Mouse (Mus musculus): ENCODE measurements around the gene Astn2.
A peak's percentile ranks its signal among the peaks of the same experiment; 100 is the strongest.
"Not testable (repeated sequence)": the region's sequence is repeated elsewhere in the genome, so short reads cannot be mapped to it uniquely, and the experiment has no call there.

The Astn2 gene

DNA sequence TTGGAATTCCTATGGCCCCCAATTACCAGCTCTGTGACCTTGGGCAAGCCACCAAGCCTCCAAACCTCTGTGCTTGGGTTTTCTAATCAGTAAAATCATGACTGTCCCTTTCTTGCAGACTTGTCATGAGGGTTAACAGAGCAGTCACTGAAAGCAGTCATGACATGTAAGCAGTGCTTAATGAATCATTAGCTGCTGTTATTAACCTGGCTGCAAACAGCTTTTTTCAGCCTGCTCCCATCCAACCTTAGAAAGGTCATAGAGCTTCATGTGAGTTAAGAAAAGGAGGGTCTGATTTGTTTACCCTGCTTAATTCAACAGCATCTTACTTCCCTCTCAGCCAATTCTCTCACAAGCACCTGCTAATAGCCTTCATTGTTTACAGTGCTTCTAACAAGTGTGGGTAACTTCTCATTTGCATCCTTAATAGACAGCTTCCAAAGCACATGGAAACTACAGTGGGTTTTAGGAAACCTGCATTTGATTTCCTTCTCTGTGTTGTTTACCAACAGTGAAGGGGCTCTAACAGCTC is 661.2 kb downstream of the Astn2 start:
- no peak for DNase-seq

DNA sequence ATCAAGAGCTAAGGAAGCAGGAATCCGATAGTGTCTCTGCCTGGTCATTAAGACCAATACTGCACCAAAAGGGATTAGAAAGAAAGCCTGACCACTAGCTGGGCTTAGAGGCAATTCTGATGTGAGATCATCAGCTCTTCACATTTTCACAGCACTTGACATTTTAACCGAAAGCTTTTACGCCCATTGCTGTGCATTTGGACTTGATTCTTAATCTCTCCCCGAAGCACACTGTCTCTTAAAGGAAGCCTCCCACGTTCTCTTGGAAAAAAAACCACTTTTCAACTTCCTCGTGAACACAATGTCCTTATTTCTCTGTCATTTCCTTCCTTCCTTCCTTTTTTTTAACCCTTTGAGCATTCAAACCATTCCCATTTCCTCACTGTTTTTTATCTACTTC is 680.0 kb downstream of the Astn2 start:
- DNase-seq = no peak

DNA sequence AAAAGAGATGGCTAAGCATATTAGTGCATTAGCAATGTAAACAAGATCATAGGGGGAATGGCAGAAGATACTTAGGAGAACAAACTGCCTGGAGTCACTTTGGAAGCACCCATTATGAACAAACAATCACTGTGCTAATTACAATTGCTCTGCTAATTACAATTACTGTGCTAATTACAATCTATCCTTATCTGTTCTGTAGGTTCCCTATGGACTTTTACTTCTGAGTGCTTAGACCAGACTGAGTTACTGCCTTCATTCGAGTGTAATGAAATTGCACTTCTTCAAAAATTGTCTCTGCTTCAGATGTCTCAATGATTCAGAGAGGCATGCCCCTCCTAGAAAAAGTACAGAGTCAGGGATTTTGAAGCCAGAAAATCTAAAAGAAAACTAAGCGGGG is 684.8 kb downstream of the Astn2 start:
- no peak for DNase-seq

DNA sequence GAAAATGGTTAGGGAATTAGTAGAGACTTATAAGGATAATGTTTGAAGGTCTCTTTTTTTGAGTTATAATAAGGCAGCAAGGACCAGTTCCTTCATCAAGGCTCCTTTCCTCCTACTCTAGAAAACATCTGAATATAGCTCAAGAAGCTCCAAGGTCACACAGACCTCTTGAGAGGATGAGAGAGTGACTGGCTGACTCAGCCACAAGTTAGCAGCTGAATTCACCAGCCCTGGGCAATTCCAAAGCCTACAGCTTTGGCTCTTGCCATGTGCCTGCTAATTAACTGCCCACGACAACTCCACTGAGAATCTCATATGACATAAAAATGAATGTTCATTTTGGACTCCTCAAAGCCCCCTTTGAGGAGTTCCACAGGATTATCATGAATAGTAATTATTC is 686.5 kb downstream of the Astn2 start:
- DNase-seq = no peak

DNA sequence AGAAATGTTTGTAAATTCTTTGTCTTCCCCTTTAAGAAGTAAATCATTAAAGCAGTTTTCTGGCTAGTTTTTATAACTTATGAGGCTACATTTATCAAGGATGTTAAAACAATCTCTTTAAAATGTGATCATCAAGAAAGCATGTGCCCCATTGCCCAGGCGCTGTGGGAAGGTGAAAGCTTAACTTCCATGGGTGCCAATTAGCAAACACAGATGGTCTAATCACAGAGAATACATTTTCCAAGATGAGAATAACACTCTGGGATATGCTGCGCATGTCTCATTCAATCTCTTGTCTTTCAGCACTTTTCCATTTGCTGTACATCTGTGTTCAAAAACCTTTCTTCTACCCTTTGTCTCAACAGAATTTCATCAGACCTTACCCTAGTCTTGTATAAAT is 688.3 kb downstream of the Astn2 start:
- DNase-seq = no peak

DNA sequence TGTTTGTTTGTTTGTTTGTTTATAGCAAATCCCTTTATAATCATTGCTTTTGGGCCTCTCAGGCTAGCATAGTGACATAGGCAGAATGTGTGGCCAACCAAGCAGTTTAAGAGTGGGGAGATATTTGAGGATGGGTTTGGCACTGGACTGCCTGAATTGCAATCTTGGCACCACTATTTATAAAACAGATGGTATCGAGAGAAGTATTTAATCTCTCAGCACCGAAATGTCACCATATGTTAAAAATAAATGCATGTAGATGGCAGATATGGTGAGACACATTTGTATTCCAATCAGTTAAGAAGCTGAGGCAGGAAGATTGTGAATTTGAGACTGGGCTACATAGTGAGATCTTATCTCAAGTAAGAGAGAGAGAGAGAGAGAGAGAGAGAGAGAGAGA is 692.7 kb downstream of the Astn2 start:
- DNase-seq = no peak

DNA sequence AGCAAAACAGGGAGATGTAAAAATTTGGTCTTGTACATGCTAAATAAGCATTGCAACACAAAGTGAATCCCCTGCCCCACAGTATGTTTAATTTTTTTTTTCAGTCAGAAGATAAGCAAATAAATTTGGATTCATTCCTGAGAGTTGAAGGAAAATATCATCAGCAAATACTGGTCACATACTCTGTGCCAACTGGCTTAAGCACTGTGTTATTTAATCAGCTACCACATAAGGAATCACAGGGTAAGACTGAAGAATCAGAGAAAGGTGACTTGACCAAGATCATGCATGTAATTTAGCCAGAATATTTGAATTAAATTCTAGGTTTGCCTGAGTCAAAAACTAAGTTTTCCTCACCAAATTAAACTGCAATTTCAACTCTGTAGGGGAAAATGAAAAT is 693.8 kb downstream of the Astn2 start:
- no peak for DNase-seq

DNA sequence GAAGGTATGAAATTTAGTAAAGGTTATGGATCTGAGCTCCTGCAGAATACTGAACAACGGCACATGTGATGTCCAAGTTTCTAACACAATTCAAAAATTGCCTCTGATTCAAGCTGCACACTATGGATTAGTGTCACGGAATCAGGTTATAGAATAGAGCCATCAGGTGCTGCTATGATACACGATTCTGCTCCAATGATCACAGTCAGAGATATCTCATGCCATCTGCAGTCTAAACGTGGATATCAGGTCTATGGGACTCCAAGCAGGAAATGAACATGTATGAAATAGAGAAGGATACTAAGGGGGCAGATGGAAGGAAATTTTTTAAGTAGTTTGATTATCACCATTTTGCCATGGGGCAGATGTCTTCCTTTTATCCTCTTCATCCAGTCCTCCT is 702.6 kb downstream of the Astn2 start:
- no peak for DNase-seq

DNA sequence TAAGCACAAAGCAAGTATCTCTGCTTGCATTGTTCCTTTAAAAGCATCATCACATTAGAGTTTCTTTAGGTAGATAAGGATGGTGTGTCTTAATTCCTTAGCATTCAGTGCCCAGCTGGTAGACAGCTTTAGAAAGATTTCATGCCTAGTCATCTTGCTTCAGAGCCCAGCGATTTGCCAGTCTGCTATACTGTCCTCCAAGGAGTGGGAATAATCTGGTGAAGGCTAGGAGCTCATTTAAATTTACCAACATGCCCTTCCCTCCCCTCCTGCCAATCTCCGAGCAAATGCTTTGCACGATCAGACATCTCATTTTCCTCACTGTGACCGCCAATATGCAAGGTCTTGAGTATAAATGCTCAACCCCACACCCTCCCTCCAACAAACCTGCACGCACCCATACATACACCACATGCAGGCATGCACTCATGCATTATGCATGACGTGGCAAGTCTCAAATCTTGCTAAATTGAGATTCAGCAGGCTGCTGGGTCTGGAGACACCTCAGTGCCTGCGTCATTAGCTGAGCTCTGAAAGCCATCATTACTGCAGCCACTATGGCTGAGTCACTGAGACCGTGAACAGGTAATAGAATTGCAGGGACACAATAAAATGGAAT is 704.6 kb downstream of the Astn2 start:
- DNase-seq = no peak

DNA sequence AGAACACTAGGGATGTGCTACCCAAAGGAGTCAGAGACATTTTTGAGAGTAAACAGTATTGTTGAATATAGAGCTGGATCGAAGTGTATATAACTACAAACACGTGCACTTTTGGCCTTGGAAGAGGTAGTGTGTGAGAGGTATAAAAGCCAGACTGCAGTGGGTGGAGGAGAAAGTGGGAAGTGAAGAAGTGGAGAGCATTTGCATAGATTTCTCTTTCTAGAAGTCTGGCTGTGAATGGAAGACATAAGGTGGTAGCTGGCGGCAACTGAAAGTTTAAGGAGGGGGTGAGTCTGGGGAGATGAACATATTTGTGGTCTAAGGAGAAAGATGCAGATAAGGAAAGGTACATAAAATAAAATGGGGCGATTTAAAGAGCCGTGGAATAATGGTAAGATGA is 709.2 kb downstream of the Astn2 start:
- no peak for DNase-seq

DNA sequence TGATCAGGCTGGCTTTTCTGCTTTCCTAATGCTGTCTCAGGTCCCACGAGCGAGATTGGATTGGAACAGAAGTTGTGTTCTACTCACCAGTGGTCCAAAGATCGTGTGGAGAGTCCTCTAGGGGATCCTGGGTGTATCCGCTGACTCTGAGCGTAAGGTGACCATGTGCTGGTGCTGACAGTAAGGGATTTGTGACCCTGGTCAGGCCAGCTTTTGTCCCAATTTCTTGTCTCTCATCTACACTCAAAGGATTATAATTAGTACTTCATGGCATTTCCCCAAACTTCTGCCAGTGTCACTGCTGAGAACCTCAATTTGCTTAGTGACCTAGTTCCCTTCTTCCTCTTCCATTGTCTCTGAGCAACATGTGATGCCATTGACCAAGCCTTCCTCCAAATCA is 710.4 kb downstream of the Astn2 start:
- DNase-seq = no peak

DNA sequence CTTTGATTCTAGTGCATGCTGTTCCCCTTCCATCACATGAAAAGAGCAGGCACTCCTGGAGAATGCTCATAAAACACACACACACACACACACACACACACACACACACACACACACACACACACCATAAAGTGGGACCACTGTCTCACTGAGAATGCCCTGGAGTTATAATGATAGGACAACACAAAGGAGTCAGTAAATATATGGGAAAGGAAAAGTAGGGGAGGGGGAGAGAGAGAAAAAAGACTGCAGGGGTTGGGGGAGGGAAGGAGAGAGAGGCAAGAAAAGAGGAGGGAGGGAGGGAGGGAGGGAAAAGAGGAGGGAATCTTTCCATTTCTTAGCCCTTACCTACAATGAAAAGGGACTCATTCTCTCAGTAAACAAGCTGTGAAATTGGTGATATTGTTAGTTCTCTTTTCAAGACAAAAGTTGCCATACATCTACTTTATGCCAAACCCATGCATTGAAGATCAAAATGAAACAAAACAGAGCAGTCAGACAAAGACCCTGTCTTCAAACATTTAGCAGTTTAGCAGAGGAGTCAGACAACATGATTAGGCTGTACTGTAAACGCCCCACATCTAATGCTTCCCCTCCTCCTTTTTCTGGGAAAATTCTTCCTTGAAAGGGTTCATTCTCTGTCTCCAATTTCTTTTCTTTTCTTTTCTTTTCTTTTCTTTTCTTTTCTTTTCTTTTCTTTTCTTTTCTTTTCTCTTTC is 717.2 kb downstream of the Astn2 start:
- DNase-seq = no peak

DNA sequence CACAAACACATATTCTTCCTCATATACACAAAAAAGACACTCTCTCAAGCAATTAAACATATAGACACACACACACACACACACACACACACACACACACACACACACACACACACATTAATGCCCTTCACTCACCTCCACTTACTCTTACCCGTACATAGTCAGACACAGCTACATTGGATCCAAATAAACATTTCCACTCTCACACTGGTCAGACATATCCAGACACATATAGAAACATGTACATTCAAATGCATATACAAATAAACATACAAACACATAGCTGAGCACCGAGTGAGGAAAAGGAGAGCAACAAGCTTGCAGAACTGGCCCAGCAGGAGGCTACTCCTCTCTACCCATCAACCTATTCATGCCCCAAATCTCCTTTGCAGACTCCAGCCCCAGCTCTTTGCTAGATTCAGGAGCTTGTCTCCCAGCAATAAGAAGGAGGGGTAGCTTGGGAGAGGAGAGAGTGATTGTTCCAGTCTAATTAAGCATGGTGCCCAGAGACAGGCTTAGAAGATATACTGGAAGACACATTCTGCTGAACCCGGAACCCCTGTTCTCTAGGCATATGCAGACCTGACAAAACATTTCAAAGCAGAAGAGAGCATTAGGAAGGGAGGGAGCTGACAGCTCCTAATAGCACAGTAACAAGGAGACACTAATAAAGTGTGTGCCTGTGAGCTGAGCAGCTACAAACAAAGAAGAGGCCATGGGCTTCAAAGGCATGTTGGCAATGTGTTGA is 718.0 kb downstream of the Astn2 start:
- DNase-seq = no peak

DNA sequence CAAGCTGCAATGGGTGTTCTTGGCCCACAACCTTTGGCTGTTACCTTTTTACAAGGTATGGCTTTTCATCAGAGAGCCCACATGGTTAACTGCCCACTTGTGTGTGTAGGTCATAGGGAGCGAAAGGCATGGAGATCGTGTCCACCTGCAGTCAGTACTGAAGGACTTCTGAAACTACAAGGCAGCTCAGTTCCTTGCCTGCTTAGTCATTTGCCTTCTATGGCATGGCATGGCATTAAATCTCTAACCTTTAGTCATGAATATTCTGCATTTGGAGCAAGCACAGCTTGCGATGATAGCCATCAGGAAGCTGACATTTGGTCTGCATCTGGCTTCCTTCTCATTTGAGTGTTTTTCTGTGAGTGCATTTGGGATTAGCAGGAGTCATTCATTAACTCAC is 720.0 kb downstream of the Astn2 start:
- DNase-seq = no peak

DNA sequence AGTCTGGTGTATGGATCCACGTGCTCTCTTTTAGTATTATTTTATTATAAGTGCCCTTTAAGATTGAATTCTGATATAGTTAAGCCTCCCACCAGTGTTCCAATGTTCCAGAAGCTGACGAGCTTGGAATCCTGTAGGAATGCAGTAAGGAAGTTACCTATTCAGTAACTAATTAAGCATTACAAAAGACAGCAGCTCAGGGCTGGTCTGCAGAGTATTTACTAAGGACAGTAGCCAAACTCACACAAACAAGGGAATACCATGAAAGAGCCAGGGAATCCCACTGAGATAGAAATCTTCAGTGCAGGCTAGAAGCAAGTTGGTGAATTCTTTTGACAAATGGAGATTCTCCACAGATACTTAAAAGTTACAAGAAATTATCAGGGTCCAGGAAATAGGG is 724.6 kb downstream of the Astn2 start:
- not testable (repeated sequence) for DNase-seq

DNA sequence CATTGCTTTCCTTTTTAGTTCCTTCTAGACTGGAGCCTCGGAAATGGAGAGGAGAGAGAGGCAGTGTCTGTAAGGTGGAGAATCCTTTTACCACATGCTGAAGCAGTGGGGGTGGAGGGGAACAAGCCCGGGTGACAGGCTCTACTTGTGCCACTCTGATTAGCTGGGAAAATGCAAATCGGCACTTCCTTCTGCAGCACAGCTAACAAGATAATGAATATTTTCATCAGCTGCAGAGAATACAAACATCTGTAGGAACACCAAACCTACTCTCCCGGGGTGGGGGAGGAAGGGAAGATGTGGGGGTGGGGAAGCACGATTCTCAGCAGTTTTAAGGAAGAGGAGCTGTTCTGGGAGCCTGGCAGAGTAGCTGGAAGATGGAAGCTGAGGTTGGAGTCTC is 725.5 kb downstream of the Astn2 start:
- no peak for DNase-seq

DNA sequence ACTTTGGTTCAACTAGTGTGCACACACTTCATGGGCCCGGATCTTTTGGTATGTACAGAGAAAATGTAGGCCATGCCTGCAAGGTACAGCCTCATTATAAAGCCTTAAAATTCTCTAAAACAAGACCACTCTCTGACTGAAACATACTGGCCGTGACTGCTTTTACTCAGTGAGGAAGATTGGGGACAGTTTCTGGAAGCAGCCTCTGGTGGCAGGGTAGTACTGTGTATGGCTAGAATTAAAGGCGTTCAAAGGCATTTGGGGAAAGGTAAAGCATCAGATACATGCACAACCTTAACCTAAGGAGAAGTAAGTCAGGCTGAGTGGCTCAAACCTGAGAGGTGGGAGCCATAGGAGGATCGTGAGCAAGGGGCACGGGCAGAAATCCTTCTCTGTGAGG is 725.9 kb downstream of the Astn2 start:
- DNase-seq = no peak

DNA sequence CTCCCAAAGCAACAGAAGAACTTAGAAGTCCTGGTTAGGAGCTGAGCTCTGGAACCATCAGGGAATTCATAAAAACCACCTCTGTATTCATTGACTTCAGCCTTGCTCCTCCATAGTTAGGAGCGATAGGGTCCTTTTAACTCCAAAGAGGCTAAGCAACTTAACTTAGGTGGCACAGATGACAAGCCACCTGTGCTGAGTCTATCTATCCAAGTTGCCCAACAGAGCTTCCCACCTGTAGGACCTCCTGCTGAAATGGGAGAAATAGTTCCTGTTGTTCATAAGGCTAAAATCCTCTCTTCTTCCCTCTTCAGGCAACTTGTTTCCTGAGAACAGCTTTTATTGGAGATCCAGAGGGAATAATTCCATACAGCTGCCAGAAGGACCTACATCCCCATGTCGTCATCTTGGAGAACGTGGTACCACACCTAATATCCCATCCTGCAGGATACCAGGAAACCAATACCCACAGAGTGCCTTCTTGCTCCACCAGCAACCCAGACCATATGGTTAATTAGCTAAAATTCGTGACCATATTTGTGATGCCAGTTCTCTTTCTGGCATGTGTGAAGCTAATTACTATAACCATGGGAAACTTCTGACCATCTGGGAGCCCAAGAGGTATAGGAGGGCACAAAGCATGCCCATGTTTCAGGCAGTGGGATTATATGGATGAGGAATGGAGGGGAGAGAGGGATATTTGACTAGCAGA is 730.0 kb downstream of the Astn2 start:
- DNase-seq = no peak

DNA sequence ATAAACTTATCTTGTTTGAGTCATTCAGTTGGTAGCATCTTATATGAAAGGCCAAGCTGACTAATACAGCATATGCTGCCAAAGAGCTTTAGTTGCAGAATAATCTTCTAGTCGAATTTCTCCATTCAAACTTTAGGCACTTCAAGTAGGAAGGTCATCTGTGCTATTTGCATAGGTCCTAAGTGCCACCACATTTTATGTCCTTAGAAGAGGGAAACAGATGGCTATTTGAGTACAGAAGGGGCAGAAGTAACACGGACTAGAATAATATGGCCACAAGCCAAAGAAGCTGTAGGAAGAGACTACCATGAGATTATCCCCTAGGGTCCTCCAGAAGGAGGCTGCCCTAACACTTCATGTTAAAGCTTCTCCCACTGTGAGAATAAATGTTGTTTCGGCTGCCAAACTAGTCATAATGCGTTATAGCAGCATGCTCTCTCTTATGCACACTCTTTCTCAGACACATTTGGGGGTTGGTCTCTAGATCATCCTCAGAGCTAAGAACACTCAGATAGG is 730.9 kb downstream of the Astn2 start:
- DNase-seq = no peak

DNA sequence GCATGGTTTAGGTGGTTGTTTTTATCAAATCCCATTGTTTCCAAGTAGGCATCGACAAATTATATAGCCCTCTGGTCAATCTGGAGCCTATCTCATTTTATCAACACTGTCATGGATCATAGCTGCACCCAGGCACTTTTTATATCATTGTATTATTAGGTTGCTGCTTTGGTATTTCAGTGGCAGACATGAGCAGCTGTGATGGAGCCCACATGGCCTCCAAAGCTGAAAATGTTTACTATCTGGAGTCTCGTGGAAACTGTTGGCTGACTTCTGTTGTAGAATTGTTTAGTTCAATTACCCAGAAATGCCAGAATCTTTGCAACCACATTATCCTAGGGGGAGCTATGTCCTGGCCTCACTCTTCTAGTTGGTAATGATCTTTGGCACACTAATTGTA is 732.1 kb downstream of the Astn2 start:
- DNase-seq = peak; percentile 4 to 5

DNA sequence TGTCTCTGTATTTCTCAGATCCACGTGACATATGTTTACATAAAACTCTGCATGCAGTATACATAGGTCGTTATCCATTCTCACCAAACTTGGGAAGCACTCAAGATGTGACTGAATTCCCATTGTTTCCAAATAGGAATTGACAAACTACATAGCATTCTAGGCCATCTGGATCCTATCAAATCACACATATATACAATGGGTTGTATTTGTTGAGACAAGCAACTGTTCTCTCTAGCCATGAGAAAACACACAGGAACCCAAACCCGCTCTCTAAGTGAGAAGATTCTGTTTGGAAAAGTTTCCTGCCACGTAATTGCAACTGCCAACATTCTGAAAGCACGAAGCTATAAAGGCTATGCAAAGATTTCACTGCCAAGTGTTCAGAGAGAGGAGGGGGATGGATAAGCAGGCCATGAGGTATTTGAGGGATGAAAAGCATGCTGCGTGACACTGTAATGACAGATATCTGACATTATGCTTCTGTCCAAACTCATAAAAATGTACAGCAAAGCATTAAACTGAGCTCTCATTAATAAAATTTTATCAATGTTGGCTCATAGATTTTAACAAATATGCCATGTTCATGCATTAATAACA is 732.7 kb downstream of the Astn2 start:
- no peak for DNase-seq

DNA sequence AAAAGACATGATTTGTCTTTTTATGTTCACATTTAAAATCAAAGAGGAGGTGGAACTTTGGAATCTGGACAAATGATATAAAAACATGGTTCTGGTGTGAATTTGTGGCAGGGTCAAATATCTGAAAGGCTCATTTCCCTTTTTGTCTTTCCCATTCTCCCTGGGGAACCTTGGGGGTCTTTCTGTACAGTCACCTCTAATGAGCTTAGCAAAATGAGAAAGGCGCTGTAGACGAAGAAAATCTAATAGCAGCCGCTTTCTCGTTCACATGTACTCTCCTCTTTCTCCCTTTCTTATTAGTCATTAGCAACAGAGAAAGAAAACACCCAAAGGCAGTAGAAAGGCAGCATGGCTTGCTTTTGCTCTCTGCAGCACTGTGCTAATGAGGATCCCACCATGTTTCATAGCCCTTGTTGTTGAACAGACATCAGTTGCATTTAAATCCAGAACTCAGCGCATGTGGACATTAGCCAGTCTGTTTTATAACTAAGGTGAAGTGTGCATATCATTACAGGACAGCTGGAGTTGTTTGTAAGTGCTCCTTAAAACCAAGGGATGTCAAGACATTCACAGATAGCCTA is 737.3 kb downstream of the Astn2 start:
- no peak for DNase-seq
